Mouse (Mus musculus) CD4-positive, CD25-positive, alpha-beta regulatory T cell (primary cell): ENCODE results near the gene Ttc27. TPM values are rescaled to one million over a fixed set of nuclear protein-coding genes. Genes with fewer than 3 reads are reported as not detected.

Experiments used
- polyA plus RNA-seq: library from polyadenylated mRNA; unstranded; fragments of 100-300 nt; shearing (Covaris generic); gene quantifications from one replicate; pipeline ENCODE4 v1.2.1, GENCODE M21; 2017

The Ttc27 gene
- 36.3 TPM for polyA plus RNA-seq

DNA sequence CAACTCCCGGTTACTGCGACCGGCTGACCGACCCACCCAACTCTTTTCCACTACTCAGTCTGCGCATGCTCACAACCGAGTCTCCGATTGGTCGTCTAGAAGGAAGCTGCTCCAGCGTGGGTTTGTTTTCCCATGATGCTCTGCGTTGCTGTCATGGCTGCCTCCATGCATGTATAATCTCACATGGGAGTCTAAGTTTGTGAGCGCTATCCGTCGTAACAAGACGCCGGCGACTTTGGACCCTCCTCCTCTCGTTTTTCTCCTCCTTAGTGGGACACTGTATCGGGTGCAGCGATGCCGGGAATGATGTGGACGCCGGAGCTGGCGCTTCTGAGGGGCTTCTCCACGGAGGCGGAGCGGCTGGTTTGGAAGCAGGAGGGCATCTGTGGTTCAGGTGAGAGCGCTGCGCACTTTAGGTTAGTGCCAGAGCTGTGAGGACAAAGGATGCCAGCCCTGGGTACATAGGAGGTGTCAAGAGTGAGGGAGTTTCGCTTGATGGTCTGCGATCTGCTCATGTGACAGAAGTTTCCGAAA lies at the start of gene Ttc27:
TSS of gene Ttc27 (plus strand) at position 115 of the 534 bp plus-strand sequence.

Other genes starting within 250 kb of the Ttc27 start
- gene Yipf4, start 228.2 kb upstream of the Ttc27 start, polyA plus RNA-seq: 108 TPM
- 76.1 TPM for gene Birc6, start 189.4 kb upstream of the Ttc27 start, polyA plus RNA-seq